Mouse (Mus musculus) bone marrow, adult 2 months (tissue): ENCODE measurements around the gene Rgs12.

Source experiments
- CTCF ChIP-seq: fragments of 200-500 bp; IDR thresholded peaks from 2 replicates; pipeline ENCODE4 v1.5.1; 2011; ENCODE audit warnings: low read length, control low read depth; ENCODE audit not compliant: control insufficient read depth, insufficient read depth
- POLR2A ChIP-seq: fragments of 200-500 bp; IDR thresholded peaks from 2 replicates; pipeline ENCODE4 v1.6.1; 2011; ENCODE audit warnings: low read depth, mild to moderate bottlenecking, control low read depth, low read length, borderline replicate concordance; ENCODE audit not compliant: control insufficient read depth

- TF ChIP-seq CTCF = no peak
- no peak for TF ChIP-seq POLR2A
These were observed 124.0 kb downstream of the Rgs12 start for GRCm38 (mm10) chr5:35073235-35073634.
